Comparison of ENCODE assay signal across 9 mouse cellular contexts in the genomic region with DNA sequence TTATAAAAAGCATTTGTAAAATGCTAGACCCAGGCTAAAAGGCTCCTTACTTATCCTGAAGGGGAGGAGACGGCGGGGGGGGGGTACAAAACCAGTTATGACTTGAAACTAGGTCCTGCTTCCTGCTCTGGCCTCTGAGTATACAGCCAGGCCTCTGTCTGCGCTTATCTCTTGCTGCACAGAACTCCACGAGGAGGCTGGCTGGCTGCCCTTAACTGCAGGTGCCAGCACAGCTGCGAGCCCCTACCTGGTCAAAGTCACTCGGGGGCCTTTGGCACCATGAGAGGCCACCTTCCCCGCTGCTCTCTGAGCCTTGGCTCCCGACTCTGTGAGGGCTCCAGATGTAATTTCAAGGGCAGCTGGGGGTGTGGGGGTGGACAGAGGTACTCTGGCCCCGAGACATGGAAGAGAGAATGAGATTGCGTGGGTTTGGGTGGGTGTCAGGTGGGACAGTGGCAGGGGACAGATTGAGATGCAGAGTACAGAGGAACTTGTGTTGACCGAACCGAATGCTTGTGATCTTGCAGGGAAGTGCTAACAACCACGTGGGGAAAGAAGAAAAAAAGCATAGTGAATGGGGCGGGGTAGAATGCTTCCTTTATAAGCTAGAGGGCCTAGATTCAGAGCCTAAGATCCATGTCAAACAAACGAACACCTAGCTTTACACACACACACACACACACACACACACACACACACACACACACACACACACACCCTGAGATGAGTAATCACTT. TPM values are rescaled to one million over a fixed set of nuclear protein-coding genes. Genes with fewer than 3 reads are reported as not detected.
DNase-seq lines count a peak whose midpoint lies in the region; ATAC-seq lines count a peak whose summit lies in the region.
"Had no signal": no experiment of that assay in that cellular context is flagged by ENCODE, and none has a peak within 500 bp of the region (broad histone marks: within the 10 kb centered on the region; RNA-seq: fewer than 3 reads in every experiment).

No protein-coding gene starts in this region.

- intact Hi-C loops in left cerebral cortex, postnatal 25 days (cut with DNase I): loop anchor here (5.0 kb wide), 1 partner anchor 271 kb away; no protein-coding TSS in a partner anchor

- H3K4me2 ChIP-seq in liver, embryonic 12.5 days: peak overlapping the region; percentile 75
- H3K4me2 ChIP-seq in stomach, embryonic 16.5 days (ENCODE audit: low read depth, low read length): 0 out of 2 replicates have a peak overlapping the region, but pooled peaks have one; percentile 5

- H3K27me3 ChIP-seq in heart, embryonic 10.5 days (ENCODE audit: insufficient read depth, poor library complexity, severe bottlenecking): no peaks in the 10 kb centered on the region
- no peaks in the 10 kb centered on the region for H3K27me3 ChIP-seq in liver, embryonic 12.5 days (replicated peaks)
- no peaks in the 10 kb centered on the region for H3K27me3 ChIP-seq in stomach, embryonic 16.5 days (ENCODE audit: control insufficient read depth, insufficient read depth, low read length)

- DNase-seq in kidney, postnatal 10 days: peak; percentile 47
- DNase-seq in kidney, adult 11 months: no peak
- DNase-seq in heart, embryonic 10.5 days (ENCODE audit: low spot score): peak; percentile 89
- DNase-seq in left cerebral cortex, postnatal 25 days (ENCODE audit: low spot score in 2 of 2): no peak
- no peak for DNase-seq in layer of hippocampus, postnatal 14 days (ENCODE audit: low spot score in 2 of 2)
- DNase-seq: cerebellum, adult 9-11 months had no signal

- H3K4me3 ChIP-seq in heart, embryonic 10.5 days: peak overlapping the region; percentile 27; the same call in 1 of the 2 replicates
- H3K4me3 ChIP-seq in liver, embryonic 12.5 days: peak overlapping the region; percentile 32
- H3K4me3 ChIP-seq in stomach, embryonic 16.5 days (replicated peaks; ENCODE audit: low read length): no peak overlapping the region

- H3K36me3 ChIP-seq in heart, embryonic 10.5 days: peaks cover 7% of the 10 kb centered on the region
- H3K36me3 ChIP-seq in liver, embryonic 12.5 days: peaks cover 51% of the 10 kb centered on the region
- H3K36me3 ChIP-seq in stomach, embryonic 16.5 days (ENCODE audit: control insufficient read depth, insufficient read depth, low read length): no peaks in the 10 kb centered on the region

- peak; percentile 95 for ATAC-seq in liver, embryonic 12.5 days
- ATAC-seq in stomach, embryonic 16.5 days (ENCODE audit: insufficient read depth, low FRiP score): peak; percentile 88
- no peak for ATAC-seq in monocyte, adult 5-6 weeks (replicated peaks; ENCODE audit: insufficient number of reproducible peaks, low FRiP score, low TSS enrichment, poor library complexity, severe bottlenecking)

- no peaks in the 10 kb centered on the region for H3K9me3 ChIP-seq in heart, embryonic 10.5 days
- H3K9me3 ChIP-seq in liver, embryonic 12.5 days (replicated peaks): no peaks in the 10 kb centered on the region
- no peaks in the 10 kb centered on the region for H3K9me3 ChIP-seq in stomach, embryonic 16.5 days (replicated peaks; ENCODE audit: control insufficient read depth, low read length)

- H3K27ac ChIP-seq in heart, embryonic 10.5 days: peak overlapping the region; percentile 73
- peak overlapping the region; percentile 87 for H3K27ac ChIP-seq in liver, embryonic 12.5 days
- peak overlapping the region; percentile 75 for H3K27ac ChIP-seq in stomach, embryonic 16.5 days (ENCODE audit: low read length)

- 52% methylated on average over 15 of the region's 15 CpGs for WGBS in heart, embryonic 10.5 days
- 17% methylated on average over 14 of the region's 15 CpGs for WGBS in liver, embryonic 12.5 days (ENCODE audit: insufficient replicate concordance)
- 47% methylated on average over 15 of the region's 15 CpGs for WGBS in stomach, embryonic 16.5 days

- H3K4me1 ChIP-seq in heart, embryonic 10.5 days: peaks cover 26% of the 10 kb centered on the region
- peaks cover 60% of the 10 kb centered on the region for H3K4me1 ChIP-seq in liver, embryonic 12.5 days
- 0 out of 2 replicates have a peak, but pooled peaks cover 8% of the 10 kb centered on the region for H3K4me1 ChIP-seq in stomach, embryonic 16.5 days (ENCODE audit: control insufficient read depth, insufficient read depth, low read length)

- H3K9ac ChIP-seq in liver, embryonic 12.5 days: peak overlapping the region; percentile 64
- peak overlapping the region; percentile 22; the same call in 1 of the 2 replicates for H3K9ac ChIP-seq in stomach, embryonic 16.5 days (ENCODE audit: low read length)

RNA-seq across cellular contexts. Expression of a gene that starts 24.0 kb away (rescaled TPM):
- polyA plus RNA-seq in heart, embryonic 10.5 days (2016; fragmentation: Nextera tagmentation; extraction: Ambion mirVana): 29.8 and 38.8 TPM in 2 replicates
- polyA plus RNA-seq in liver, embryonic 12.5 days (2016; fragmentation: Nextera tagmentation; extraction: Ambion mirVana): 31.7 and 33.5 TPM in 2 replicates
- polyA plus RNA-seq in stomach, embryonic 16.5 days (2015; fragmentation: Nextera tagmentation; extraction: Ambion mirVana): 43.2 and 44.8 TPM in 2 replicates
- total RNA-seq in monocyte, adult 5-6 weeks (2017): 1.5 to 4.0 TPM (median 1.9 TPM) in 3 replicates
- 10 to 100 TPM; 21.3 TPM for total RNA-seq in left cerebral cortex, postnatal 25 days (2021)
- 10 to 100 TPM; 23.1 to 25.6 TPM for total RNA-seq in layer of hippocampus, postnatal 14 days (2021)

Comparison
In these comparisons a context has a peak if more than half of its experiments do, and no peak if none do; other contexts are left out.
1. DNase-seq: peak in kidney, postnatal 10 days (single experiment) and heart, embryonic 10.5 days (single experiment); none in kidney, adult 11 months (single experiment), left cerebral cortex, postnatal 25 days (0 of 2) and layer of hippocampus, postnatal 14 days (0 of 2).
2. Peak in every context shown above with its lines, with median percentiles within 50 percentile points of each other: H3K27ac ChIP-seq.